Mouse (Mus musculus): ENCODE measurements around the gene Dcaf8. TPM values are rescaled to one million over a fixed set of nuclear protein-coding genes. Genes with fewer than 3 reads are reported as not detected.

Gene Dcaf8
- total RNA-seq, 2 experiments from 2014 or later, result 108 to 143 TPM

DNA sequence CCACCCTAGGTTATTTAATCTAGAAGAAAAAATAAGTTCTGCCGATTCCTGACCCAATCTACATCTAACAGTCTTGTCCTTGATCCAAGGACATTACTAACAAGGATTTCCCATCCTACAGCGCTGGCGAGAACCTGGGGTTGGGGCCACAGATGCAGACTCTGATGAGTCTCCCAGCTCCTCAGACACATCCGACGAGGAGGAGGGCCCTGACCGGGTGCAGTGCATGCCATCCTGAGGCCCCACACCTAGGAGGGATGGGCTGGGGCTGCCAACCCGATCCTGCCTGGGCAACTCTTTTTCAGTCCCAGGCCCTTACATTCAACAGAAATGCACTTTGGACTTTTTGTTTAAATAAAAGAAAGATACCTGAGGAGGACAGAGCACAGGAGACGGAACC lies 46.6 kb downstream of the Dcaf8 start:
- DNase-seq, result no peak

DNA sequence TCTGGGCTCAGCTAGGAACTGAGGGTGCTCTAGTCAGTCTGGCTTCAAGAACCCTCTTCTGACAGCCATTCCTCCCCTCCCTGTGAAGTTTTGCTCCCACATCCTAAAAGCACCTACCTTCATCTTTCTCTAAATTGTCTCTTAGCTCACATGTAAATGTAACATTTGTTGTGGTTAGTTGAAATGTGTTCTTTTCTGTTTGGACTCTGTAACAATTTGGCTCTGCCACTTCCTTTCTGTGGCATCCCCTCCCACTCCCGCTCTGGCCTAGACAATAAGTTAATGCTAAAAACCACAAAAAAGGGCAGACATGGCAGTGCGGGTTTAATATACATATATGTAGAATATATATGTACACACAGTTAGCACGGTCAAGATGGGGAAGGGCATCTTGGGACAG lies 49.3 kb downstream of the Dcaf8 start:
- DNase-seq, result no peak

DNA sequence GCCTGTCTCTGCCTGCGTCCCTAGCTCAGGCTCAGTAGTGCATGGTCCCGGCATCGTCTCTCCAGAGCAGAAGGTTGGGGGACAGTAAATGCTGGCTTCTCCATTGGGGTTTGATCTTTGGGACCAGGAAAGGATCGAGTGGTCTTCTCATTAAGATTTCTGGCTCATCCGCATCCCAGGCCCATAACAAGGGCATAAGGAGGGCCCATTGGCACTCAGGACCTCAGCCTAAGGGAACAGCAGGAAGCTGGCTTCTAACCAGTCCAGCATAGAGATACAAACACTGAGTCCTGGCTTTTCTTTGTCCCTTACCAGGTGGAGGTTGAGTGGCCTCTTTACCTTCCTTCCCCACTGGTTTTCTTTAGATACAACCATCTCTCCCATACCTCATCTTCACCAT lies 50.0 kb downstream of the Dcaf8 start:
- no peak for DNase-seq

DNA sequence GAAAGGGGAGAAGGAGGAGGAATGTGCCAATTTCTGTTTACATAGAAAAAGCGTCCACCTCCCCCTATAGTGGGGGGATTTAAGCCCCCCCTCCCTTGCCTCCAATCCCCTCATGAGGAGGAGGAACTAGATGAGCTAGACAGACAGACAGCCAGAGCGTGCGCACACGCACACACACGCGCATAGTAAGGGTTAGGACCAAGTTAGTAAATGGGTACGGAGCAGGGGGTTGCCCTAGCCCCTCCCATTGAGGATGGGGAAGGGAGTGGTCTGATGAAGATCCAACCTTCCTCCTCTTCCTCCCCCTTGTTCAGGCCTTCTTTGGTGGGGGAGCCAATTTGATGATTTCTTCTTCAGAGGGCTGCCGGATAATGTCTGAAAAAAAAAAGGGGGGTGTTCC lies 50.4 kb downstream of the Dcaf8 start:
- DNase-seq, result no peak

DNA sequence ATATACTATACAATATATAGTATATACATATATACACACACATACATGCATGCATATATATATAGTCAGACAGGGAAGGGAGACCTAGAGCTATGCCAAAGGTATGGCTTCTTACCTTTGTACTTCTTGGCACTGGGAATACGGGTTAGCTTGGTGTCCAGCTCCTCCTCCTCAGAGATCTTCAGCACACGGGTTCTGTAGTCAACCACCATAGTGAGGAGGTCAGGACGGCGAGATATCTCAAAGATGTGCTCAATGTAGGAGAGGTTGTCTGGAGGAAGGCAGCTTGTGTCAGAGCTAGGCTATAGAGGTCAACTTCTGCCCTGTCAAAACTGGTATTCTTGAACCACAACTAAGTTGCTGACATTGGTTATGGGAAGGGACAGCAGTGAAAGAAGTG lies 51.1 kb downstream of the Dcaf8 start:
- no peak for DNase-seq

DNA sequence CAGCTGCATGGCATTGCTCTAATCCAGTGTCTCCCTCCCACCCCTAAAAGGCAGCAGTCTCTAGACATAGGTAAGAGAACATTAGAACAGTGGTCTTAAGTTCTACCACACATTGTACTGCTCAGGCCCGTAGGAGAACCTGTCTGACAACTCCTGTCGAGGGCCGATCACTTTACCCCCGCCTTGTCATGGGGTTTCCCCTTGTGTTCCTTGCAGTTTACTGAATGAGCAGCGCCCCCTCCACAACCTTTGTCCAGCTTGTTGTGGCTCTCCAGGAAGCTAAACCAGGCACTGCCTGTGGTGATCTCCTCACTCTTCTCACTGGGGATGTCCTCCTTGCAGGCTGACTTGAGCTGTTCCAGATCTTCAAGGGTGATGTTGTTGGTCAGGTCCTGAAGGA lies 52.3 kb downstream of the Dcaf8 start:
- DNase-seq, result no peak

DNA sequence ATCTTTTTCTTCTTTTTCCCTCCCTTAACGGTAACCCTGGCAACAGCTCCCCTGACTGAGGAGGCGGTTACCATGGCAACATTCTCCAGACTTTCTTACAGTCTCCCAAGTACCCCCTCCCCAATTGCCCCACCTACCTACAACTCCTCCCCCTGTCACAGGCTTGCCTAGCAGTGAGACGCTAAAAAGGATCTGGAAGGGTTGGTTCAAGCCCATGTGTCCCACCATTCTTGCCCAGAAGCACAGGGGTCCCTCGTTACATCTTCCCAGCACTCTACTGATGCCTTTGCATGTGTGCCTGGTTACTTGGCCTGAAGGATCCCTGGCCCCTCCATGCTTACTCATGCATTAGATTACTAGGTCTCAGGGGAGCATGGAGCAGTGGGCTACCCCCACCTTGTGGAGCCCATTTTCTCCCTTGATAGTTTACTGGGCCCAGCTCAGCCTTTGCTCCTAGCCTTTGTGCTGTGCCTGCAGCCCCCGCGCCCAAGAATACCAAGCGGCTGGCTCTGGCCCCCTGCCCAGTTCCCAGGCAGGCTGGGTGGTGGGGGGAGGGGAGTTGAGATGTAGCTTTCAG lies 53.1 kb downstream of the Dcaf8 start:
- DNase-seq, result no peak

DNA sequence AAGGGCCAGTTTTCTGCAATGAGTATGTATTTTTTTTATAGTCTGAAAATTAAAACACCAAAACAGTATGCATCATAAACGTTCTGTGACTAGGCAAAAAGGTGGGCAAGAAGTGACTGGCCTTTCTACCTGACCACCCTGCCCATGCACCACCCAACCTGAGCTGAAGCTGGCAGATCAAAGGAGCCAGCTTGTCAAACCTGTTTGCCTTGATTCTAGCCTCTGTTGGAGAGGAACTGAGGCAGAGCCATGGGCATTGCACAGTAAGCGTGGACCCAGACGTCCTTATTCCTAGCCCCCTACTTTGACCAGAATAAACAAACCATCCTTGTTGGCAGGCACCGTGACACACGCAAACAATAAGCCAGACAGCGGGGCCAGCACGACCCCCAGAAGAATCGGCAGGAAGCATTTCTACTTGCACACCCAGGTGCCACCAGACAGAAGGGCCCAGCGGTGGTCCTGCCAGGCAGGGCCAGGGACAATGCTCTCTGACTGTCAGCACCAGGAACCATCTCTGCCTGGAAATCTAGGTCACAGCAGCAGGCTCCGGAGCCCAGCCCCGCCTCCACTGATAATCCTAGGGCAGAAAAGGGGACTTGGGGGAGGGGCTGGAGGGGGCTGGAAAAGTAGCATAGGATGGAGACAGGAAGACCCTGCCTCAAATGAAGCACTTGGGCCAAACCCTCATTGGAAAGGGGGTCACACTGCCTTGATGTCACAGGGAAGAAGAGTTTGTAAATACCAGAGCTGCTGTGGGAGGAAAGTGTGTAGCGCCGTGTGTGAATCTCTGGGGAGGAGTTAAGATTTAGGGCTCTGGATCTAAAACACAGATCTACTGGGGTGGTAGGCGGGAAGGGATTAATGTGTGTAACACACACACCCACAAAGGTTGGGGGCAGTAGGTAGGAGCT lies 54.3 kb downstream of the Dcaf8 start:
- DNase-seq, result peak; percentile 44 to 55

DNA sequence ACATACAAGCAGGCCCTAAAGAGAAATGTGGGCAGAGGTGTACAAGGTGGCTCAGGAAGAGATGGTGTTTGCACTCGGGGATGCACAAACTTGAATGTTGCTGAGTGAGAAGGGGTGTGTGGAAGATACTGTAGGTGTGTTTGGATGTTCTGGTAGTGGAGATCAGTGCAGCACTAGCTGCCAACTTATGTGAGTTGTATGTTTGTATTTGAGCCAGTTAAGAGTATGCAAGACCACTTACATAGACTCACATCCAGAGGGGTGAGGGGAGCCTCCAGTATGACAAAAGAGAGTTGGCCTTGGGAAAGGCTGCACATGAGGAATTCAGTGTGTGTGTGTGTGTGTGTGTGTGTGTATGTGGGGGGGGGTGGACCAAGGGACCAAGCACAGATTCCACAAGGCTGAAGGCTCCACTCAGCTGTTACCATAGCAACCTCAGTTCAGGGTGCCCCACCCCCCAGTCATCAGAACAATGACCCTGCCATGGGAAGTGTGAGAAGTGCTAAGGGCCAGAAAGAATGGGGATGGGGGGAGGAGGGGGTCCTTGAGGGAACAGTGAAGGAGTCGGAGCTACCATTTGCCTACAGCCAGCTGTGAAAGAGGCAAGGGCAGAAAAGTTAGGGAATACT lies 55.1 kb downstream of the Dcaf8 start:
- peak in 1 of 2 experiments; percentile 43 for DNase-seq

DNA sequence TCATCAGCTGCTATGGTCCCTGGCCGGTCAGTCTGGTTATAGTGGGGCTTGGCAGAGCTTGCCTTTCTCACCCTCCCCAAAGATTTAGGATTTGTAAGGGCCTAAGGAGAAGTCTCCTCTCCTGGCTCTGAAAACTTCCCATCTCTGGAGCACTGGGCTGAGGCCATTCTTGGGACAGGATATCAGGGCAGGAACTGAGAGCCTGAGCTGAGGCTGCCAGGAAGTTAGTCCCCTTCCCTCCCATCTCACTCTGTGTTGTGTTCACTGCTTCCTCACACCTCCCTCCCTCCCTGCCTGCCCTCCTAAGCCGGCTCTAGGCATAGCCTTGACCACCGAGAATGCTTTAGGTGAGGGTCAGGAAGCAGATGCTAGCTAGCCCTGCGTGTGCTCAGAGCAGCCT lies 55.7 kb downstream of the Dcaf8 start:
- DNase-seq, result no peak

DNA sequence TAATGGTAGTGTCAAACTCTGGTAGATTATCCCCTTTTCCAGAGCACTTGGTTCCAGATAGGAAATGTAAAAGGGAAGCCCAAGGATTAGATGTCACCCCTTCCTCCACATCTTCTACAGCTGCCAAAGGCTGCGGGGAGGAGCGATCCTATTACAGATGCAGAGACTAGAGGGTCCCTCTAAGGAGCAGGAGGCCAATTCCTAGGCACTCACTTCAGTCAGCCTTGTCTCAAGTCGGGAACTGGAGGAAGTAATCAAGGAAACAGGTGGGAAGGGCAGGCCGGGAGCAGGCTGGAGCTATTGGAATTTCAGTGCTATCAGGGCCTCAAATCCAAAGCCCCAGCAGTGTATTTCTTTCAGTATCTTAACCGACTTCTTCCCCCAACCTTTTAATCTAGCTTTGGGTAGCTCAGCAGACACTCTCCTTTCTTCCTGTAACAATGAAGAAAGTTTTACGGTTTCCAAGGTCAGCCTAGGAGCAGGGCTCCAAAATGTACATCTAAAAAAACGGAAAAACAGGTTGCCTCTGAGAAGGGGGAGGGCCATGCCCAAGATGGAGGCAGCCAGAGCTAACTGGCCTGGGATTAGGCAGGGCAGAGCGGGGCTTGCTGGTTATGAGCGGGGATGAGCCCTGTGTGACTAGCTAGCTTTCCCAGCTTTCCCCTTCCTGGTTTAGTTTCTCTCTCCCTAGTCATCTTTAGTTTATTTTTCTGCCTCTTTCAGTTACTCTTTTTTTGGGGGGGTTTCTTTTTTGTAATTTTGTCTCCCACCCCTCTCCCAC lies 56.3 kb downstream of the Dcaf8 start:
- no peak for DNase-seq

DNA sequence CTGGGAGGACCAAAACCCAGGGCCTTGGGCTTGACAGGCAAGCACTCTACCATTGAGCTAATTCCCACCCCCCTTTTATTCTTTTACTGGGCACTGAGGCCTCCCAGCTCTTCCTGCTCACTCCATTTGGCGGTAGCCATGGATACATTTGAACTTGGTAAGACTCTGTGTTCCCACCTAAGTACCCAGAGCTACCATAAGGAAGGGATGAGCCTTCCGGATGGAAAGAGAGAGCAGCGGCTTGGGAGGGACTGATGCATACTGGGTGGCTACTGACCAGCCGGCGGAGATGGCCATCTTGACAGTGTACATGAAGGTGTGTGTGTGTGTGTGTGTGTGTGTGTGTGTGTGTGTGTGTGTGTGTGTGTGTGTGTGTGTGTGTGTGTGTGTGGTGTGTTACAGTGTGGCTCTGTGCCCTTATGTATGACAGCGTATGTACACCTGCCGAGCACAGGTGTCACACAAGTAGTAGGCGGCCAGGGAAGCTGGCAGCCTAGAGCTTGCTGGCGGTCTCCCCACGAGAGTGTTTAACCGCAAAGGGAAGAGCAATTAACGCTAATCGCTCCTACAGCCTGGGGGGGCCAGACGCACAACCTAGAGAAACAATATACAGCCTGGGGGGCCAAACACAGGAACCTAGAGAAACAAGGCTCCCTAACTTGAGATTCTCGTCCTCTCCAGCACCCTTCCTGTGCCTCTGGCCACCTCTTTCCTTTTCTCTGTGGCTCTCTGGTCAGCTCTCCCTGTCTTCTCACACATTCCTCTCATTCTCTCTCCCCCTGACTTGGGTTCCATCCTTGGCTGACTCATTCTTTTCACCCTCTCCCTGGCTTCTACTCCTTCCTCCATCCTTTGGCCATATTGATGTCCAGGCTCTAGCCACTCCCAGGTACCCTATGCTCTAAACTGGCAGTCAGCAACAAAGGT lies 57.2 kb downstream of the Dcaf8 start:
- no peak for DNase-seq

DNA sequence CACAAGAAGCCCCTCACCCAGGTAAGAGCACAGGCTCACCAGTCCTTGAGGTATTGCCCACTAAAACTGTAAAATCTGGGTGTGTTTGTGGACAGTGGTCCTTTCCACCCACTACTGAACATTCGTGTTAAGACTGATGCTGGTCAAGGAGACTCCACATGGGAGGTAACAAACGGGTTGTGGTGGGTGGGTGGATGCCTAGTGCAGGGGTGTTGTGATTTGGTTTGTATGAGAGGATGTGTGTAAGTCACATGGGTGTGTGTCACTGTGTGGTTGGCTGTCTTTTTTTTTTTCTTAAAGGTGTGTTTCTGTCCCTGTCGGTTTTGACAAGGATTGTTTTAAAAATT lies 57.8 kb downstream of the Dcaf8 start:
- DNase-seq, result no peak

DNA sequence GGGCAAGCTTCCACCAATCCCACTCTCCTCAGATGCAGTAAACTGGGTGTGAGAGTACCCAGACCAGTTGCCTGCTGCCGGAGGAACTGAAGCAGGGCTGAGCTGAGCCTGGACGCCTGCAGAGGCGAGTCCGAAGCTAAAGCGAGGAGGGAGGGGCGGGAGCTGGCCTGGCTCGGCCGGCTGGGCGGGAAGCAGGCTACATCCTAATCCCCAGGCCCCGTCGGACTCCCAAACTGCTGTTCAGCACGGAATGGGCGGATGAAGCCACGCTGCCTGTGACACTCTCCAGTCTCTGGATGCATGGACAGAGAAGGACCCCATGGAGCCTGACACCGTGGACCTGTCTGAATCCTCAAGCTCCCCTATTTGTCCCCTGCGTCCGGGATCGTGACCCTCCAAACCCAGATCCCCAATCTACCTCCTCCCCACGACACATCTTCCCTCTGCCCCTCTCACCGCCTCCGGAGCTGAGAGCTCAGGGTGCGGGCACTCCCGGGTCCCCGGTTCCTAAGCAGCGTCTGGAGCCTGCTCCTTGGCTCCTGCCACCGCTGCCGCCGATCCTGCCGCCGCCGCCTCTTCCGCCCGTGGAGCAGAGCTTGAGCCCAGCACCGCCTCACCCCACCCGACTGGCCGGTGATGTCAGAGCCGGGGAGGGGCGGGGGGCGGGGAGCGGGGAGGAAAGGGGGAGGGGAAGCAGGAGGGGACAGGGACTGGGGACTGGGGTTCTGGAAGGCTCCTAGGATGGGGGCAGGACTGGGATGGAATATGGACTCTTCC lies 58.4 kb downstream of the Dcaf8 start, which contains the start of gene Pea15a:
TSS of gene Pea15a (minus strand) at position 664 of the 777 bp plus-strand sequence.
- peak; percentile 90 to 92 for DNase-seq

DNA sequence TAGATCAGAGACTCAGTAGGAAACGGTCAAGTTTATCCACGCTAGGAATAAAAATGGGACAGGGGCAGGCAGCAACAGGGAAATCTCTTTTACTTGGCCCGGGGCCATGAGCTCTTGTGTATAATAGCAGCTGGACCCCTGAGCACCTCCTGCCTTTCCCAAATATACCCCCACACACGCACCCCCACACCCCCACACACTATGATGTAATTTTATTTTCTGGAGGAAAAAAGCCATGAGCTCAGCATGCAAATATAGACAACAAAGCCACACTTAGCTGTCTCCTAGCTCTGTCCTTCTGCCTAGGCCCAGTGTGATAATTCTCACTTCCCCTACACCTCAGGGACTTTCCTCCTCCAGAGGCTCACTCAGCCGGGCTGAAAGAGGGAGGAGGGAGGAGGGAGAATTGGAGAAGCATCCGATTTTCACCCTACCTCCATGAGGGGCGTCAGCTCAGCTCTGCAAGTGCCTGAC lies 59.3 kb downstream of the Dcaf8 start:
- no peak for DNase-seq

DNA sequence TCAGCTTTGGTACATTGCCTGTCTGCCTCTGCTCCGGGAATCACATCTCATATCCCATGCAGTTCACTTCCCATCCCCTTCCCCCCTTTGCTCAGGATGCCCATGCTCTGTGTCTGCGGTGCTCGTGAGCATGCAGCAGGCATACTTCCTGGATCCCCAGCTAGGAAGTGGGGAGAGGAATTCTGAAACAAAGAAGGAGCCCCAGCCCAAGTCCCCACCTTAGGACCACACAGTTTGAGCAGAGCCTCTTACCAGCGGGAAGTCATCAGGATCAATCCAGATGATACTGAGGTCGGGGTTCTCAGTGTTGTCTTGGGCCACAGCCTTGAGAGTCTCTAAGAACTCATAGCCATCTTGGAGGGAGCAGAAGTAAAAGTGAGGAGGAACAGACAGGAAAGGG lies 64.9 kb downstream of the Dcaf8 start:
- no peak for DNase-seq

DNA sequence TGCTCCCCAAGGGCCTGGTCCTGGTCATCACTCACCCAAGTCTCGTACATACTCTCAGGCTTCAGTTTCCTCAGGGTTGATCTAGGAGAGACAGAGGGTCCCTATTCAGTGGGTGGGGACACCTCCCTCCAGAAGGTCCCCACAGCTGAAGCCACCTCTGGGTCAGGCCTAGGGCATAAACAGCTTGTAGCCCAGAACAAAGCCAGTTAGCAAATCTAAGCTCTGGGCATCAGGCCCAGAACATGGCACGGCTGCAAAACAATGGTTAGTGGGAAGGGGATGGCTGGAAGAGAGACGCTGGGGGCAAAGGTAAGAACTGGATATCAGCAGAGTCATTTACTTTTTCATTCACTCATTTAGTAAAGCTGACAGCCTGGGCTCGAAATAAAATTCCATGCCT lies 65.9 kb downstream of the Dcaf8 start:
- no peak for DNase-seq

DNA sequence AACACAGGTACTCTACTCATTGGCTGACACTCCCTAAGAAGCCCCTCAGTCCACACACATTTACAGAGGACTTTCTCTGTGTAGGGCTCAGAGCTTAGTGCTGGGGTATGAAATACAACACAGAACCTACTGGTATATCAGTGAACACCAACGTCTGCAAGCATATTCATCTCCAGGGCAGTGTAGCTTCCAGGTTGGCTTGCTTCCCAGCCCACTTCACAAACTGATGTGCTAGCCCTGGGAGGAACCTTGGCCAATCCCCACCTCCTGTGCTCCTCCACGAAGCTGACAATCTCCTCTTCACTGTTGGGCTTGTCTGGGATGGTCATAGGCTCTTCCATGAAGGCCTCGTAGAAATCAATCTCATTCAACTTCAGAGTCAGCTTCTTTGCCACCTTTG lies 66.9 kb downstream of the Dcaf8 start:
- peak in 1 of 2 experiments; percentile 48 for DNase-seq

DNA sequence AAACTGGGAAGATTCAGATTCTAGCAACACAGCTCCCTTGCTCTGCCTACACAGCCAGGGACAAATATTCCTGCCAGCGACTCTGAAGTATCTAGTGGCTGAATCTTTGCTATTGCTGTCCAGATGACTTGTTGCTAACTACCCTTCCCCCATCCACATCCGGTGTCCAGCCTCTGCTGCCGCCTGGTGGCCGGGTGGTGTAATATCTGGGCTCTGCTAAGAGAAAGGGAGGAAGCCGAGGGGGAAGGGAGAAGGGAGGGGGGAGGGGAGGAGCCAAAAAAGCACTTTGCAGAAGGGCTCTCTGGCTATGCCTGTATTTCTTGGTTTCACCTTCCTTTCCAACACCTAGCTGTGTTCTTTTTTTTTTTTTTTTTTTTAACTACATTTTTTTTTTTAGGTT lies 69.3 kb downstream of the Dcaf8 start:
- peak; percentile 94 to 95 for DNase-seq

DNA sequence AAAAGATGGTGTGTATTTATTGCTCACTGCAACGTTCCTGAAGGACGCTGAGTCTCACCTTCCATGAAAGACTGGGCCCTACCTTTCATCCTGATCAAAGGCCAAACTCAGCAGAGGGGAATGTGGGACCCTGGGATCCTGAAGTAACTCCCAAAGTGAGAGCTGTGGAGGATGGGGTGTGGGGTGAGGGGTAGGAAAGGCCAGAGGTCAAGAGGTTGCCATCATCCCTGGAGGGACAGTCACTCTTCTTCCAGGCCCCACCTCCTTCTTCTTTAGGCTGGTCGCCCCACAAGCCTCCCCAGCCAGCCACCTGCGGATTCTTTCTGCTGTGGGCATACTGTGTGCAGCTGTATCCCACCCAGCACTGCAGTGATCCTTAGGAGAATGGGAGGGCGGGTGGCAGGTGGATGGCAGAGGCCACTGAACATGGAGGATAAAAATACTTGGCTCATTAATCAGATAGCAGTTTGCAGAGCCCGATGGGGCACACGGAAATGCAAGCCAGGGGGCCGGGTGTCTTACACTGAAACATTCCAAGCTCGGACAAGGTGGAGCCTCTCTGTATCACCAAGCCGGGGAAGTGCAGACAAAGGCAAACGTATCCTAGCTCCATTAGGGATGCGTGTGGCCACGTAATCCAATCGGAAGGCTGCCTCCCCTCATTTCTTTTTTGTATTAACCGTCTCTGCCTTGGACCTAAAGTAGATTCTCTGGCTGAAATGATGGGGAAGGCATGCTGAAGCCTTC lies 70.5 kb downstream of the Dcaf8 start:
- no peak for DNase-seq
